In the genomic region with DNA sequence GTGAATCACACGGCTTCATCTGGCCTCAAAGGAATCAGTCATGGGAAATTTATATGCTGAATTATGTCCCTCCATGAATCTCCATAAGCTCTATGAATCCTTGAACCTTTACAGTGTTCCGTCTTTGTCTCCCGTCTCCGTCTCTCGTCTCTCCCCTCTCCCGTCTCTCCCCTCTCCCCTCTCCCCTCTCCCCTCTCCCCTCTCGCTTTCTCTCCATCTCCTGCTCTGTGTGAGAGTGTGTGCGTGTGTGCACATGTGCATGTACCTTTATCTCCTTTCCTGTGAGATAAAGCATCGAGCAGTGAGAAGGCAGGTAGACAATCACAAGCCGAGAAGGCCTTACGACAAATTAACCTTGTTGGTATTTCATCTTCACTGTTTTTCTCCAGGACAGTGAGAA, we compare ENCODE assay signal across 27 mouse cellular contexts.
DNase-seq lines count a peak whose midpoint lies in the region; ATAC-seq and TF ChIP-seq lines count a peak whose summit lies in the region.
"Had no signal": no experiment of that assay in that cellular context is flagged by ENCODE, and none has a peak within 500 bp of the region (broad histone marks: within the 10 kb centered on the region; RNA-seq: fewer than 3 reads in every experiment).

No protein-coding gene starts in this region.

- H3K27ac ChIP-seq in hindbrain, embryonic 12.5 days = no peak overlapping the region
- H3K27ac ChIP-seq in hindbrain, embryonic 13.5 days = no peak overlapping the region
- 0 out of 2 replicates have a peak overlapping the region, but pooled peaks have one; percentile 36 for H3K27ac ChIP-seq in midbrain, embryonic 15.5 days
- H3K27ac ChIP-seq in midbrain, postnatal 0 days (ENCODE audit: low read depth, low read length) = no peak overlapping the region
- no peak overlapping the region for H3K27ac ChIP-seq in hindbrain, postnatal 0 days
- H3K27ac ChIP-seq: limb, embryonic 10.5 days; limb, embryonic 15.5 days; liver, embryonic 13.5 days had no signal

- no peak overlapping the region for H3K4me3 ChIP-seq in hindbrain, embryonic 12.5 days
- no peak overlapping the region for H3K4me3 ChIP-seq in hindbrain, embryonic 13.5 days
- H3K4me3 ChIP-seq in midbrain, embryonic 15.5 days = no peak overlapping the region
- H3K4me3 ChIP-seq in midbrain, postnatal 0 days (ENCODE audit: low read depth, low read length) = no peak overlapping the region
- no peak overlapping the region for H3K4me3 ChIP-seq in hindbrain, postnatal 0 days (ENCODE audit: low read length)
- H3K4me3 ChIP-seq: limb, embryonic 10.5 days; limb, embryonic 15.5 days; liver, embryonic 13.5 days; megakaryocyte, embryonic 14.5 days had no signal

- peak; percentile 44 for ATAC-seq in hindbrain, embryonic 12.5 days (ENCODE audit: low FRiP score)
- ATAC-seq in hindbrain, embryonic 13.5 days (ENCODE audit: low FRiP score) = no peak
- peak; percentile 73 for ATAC-seq in midbrain, embryonic 15.5 days (replicated peaks)
- no peak for ATAC-seq in midbrain, postnatal 0 days (ENCODE audit: low FRiP score)
- ATAC-seq in hindbrain, postnatal 0 days = 0 out of 2 replicates have a peak, but pooled peaks have one; percentile 52
- ATAC-seq: forebrain, postnatal 0 days; intestine, postnatal 0 days; lung, postnatal 0 days; Patski had no signal

- H3K4me1 ChIP-seq in hindbrain, embryonic 12.5 days = peaks cover 11% of the 10 kb centered on the region; the same call in 1 of the 2 replicates
- H3K4me1 ChIP-seq in hindbrain, embryonic 13.5 days (replicated peaks) = peaks cover 11% of the 10 kb centered on the region; the same call in 1 of the 2 replicates
- peaks cover 10% of the 10 kb centered on the region; the same call in 1 of the 2 replicates for H3K4me1 ChIP-seq in midbrain, embryonic 15.5 days
- H3K4me1 ChIP-seq in midbrain, postnatal 0 days (ENCODE audit: insufficient read depth, low read length) = no peaks in the 10 kb centered on the region
- H3K4me1 ChIP-seq in hindbrain, postnatal 0 days (ENCODE audit: insufficient read depth, low read length) = no peaks in the 10 kb centered on the region
- H3K4me1 ChIP-seq: limb, embryonic 10.5 days; limb, embryonic 15.5 days; liver, embryonic 13.5 days; megakaryocyte, embryonic 14.5 days had no signal

- no peak for DNase-seq in midbrain, postnatal 0 days (ENCODE audit: low spot score)
- no peak for DNase-seq in hindbrain, postnatal 0 days (ENCODE audit: low spot score)
- no peak for DNase-seq in spleen, postnatal 10 days (ENCODE audit: low spot score in 2 of 2)
- DNase-seq in frontal cortex, adult 2 months (ENCODE audit: extremely low spot score in 1 of 2, low spot score in 1 of 2) = no peak
- DNase-seq: adrenal gland, postnatal 10 days; cerebellum, adult 11 months; cerebellum, adult 9-10 months; cerebellum, postnatal 36 days; forebrain, postnatal 0 days; gastrocnemius, postnatal 10 days; heart, postnatal 14 days; kidney, adult 9 months; kidney, postnatal 10 days; liver, embryonic 13.5 days; lung, adult 18-20 months; lung, postnatal 4 days; right cerebral cortex, postnatal 25 days; thymus, postnatal 14 days had no signal

- TF ChIP-seq CTCF in midbrain, postnatal 0 days (IDR thresholded peaks at IDR 0.05) = no peak
- TF ChIP-seq CTCF in hindbrain, postnatal 0 days (IDR thresholded peaks at IDR 0.05; ENCODE audit: low read depth) = no peak

- no peaks in the 10 kb centered on the region; the same call in 1 of the 2 replicates for H3K27me3 ChIP-seq in hindbrain, embryonic 12.5 days
- H3K27me3 ChIP-seq in hindbrain, embryonic 13.5 days = peaks cover 13% of the 10 kb centered on the region
- no peaks in the 10 kb centered on the region for H3K27me3 ChIP-seq in midbrain, embryonic 15.5 days (replicated peaks)
- no peaks in the 10 kb centered on the region for H3K27me3 ChIP-seq in midbrain, postnatal 0 days (ENCODE audit: insufficient read depth, low read length)
- no peaks in the 10 kb centered on the region for H3K27me3 ChIP-seq in hindbrain, postnatal 0 days (ENCODE audit: insufficient read depth, low read length)
- H3K27me3 ChIP-seq: limb, embryonic 15.5 days; liver, embryonic 13.5 days; Patski had no signal

- H3K4me2 ChIP-seq in hindbrain, embryonic 12.5 days (replicated peaks) = no peak overlapping the region
- no peak overlapping the region for H3K4me2 ChIP-seq in hindbrain, embryonic 13.5 days
- H3K4me2 ChIP-seq in midbrain, embryonic 15.5 days = no peak overlapping the region
- H3K4me2 ChIP-seq in midbrain, postnatal 0 days (ENCODE audit: low read depth, low read length, poor library complexity, severe bottlenecking) = no peak overlapping the region
- 0 out of 2 replicates have a peak overlapping the region, but pooled peaks have one; percentile 2 for H3K4me2 ChIP-seq in hindbrain, postnatal 0 days (ENCODE audit: low read depth, low read length)
- H3K4me2 ChIP-seq: limb, embryonic 15.5 days; liver, embryonic 13.5 days had no signal

- H3K9ac ChIP-seq in hindbrain, embryonic 12.5 days = no peak overlapping the region
- H3K9ac ChIP-seq in hindbrain, embryonic 13.5 days = no peak overlapping the region
- no peak overlapping the region; the same call in 1 of the 2 replicates for H3K9ac ChIP-seq in midbrain, embryonic 15.5 days
- no peak overlapping the region for H3K9ac ChIP-seq in midbrain, postnatal 0 days (replicated peaks; ENCODE audit: low read length, poor library complexity, severe bottlenecking)
- H3K9ac ChIP-seq in hindbrain, postnatal 0 days (replicated peaks; ENCODE audit: low read length) = no peak overlapping the region
- H3K9ac ChIP-seq: forebrain, postnatal 0 days; limb, embryonic 15.5 days; liver, embryonic 13.5 days had no signal

- 61% methylated on average over 11 of the region's 11 CpGs for WGBS in hindbrain, embryonic 12.5 days
- 54% methylated on average over 11 of the region's 11 CpGs for WGBS in hindbrain, embryonic 13.5 days
- 52% methylated on average over 10 of the region's 11 CpGs for WGBS in midbrain, embryonic 15.5 days
- WGBS in midbrain, postnatal 0 days = 46% methylated on average over 10 of the region's 11 CpGs
- WGBS in hindbrain, postnatal 0 days = 38% methylated on average over 11 of the region's 11 CpGs

- no peaks in the 10 kb centered on the region for H3K9me3 ChIP-seq in hindbrain, embryonic 12.5 days (replicated peaks)
- no peaks in the 10 kb centered on the region for H3K9me3 ChIP-seq in hindbrain, embryonic 13.5 days
- H3K9me3 ChIP-seq in midbrain, embryonic 15.5 days = no peaks in the 10 kb centered on the region
- no peaks in the 10 kb centered on the region for H3K9me3 ChIP-seq in midbrain, postnatal 0 days (ENCODE audit: low read length)
- no peaks in the 10 kb centered on the region for H3K9me3 ChIP-seq in hindbrain, postnatal 0 days (ENCODE audit: low read length)
- H3K9me3 ChIP-seq: limb, embryonic 10.5 days; limb, embryonic 15.5 days; liver, embryonic 13.5 days; megakaryocyte, embryonic 14.5 days had no signal

- H3K36me3 ChIP-seq in hindbrain, embryonic 12.5 days = no peaks in the 10 kb centered on the region
- no peaks in the 10 kb centered on the region for H3K36me3 ChIP-seq in hindbrain, embryonic 13.5 days
- no peaks in the 10 kb centered on the region for H3K36me3 ChIP-seq in midbrain, embryonic 15.5 days (replicated peaks)
- no peaks in the 10 kb centered on the region for H3K36me3 ChIP-seq in midbrain, postnatal 0 days (ENCODE audit: insufficient read depth, low read length)
- no peaks in the 10 kb centered on the region for H3K36me3 ChIP-seq in hindbrain, postnatal 0 days (ENCODE audit: insufficient read depth, low read length)
- H3K36me3 ChIP-seq: limb, embryonic 10.5 days; limb, embryonic 15.5 days; liver, embryonic 13.5 days had no signal

Comparison
In these comparisons a context has a peak if more than half of its experiments do, and no peak if none do; other contexts are left out.
1. ATAC-seq: peak in hindbrain, embryonic 12.5 days (single experiment), midbrain, embryonic 15.5 days (single experiment) and hindbrain, postnatal 0 days (single experiment); none in hindbrain, embryonic 13.5 days (single experiment) and midbrain, postnatal 0 days (single experiment).